Mouse (Mus musculus): ENCODE data around the gene Nhsl1. TPM values are rescaled to one million over a fixed set of nuclear protein-coding genes. Genes with fewer than 3 reads are reported as not detected.

The Nhsl1 gene
- polyA plus RNA-seq (2017; shearing (Covaris generic)) = 0.13 TPM

DNA sequence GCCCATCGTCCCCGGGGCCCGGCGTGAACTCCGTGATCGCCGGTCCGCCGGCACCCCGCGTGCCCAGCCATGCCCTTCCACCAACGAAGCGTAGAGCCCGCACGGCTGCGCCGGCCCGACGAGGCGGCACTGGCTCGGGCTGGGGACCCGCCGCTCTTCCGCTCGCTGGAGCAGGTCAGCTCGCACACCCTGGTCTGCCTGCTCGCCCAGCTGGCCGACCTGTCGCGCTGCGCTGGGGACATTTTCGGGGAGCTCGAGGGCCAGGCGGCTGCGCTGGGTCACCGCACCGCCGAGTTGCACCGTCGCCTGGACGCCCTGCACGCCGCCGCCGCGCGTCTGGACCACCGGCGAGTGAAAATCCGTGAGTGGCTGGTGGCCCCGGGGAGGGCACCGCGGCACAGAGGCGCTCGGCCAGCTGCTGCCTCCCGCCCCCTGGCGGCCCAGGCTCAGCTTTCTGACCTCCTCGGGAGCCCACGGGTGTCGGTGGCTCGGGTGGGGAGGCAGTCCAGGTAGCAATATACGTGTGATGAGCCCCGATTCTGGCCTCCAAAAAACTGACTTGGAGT, at the start of gene Nhsl1:
Gene Nhsl1 (plus strand): TSS at position 70 of the 566 bp plus-strand sequence.

DNA sequence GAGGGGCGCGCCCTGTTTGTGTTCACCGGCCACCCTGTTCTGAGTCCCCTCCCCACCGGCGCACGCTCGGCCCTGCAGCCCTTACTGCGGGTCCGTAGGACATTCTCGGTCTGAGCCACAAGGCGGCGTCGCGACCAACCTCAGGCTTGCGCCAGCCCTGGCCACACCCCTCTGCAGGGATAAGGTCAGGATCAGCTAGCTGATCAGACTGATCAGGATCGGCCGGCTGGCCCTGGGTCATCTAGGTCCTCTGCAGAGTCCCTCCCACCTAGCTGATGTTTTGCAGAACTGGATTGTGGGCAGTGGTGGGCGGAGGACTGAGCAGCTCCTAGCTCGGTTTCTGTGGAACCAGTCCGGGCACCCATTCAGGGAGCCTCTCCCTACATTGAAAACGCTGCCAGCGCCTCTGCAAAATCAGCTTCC, 227.0 kb downstream of the Nhsl1 start, which contains the start of gene Hebp2:
Gene Hebp2 (minus strand): TSS at position 264 of the 423 bp plus-strand sequence.

Other genes starting within 250 kb of the Nhsl1 start
- 0.54 TPM for gene Ect2l, start 108.1 kb upstream of the Nhsl1 start, polyA plus RNA-seq (2017; shearing (Covaris generic))
- 25.9 TPM for gene Ccdc28a, start 84.0 kb upstream of the Nhsl1 start, polyA plus RNA-seq (2017; shearing (Covaris generic))
- 0.18 TPM for gene Hebp2, start 227.1 kb downstream of the Nhsl1 start, polyA plus RNA-seq (2017; shearing (Covaris generic))

Measured in effector memory CD4-positive, alpha-beta T cell, adult 7 months (primary cell).